Mouse (Mus musculus) C2C12 (cell line): ENCODE measurements around the gene Banp.

Experiments
- CEBPB ChIP-seq: IDR thresholded peaks from one replicate; pipeline ENCODE4 v1.6.1; 2011; ENCODE audit warnings: low read depth, mild to moderate bottlenecking, control low read depth, moderate library complexity
- CTCF ChIP-seq: IDR thresholded peaks from one replicate; pipeline ENCODE4 v1.5.1; 2011; ENCODE audit not compliant: control insufficient read depth, insufficient read depth, insufficient read length

GRCm38 (mm10) chr8:121905420-121905819 lies 44.1 kb upstream of the Banp start:
- TF ChIP-seq CTCF, result no peak
- TF ChIP-seq CEBPB, result no peak
